Mouse (Mus musculus) neural tube, embryonic 13.5 days (tissue): ENCODE measurements around the gene Rbpj. TPM values are rescaled to one million over a fixed set of nuclear protein-coding genes. Genes with fewer than 3 reads are reported as not detected.

Experiments used
- ATAC-seq: fragments of 200-750 bp; cut with Nextera tagmentation; 2 replicates; pipeline ENCODE4 v1.8.0; 2017; ENCODE audit warnings: low read depth, mild to moderate bottlenecking, moderate TSS enrichment, moderate library complexity
- H3K27ac ChIP-seq: fragments of 300-500 bp; sonication (generic); replicated peaks from 2 replicates; pipeline ENCODE4 v1.5.1; 2015; ENCODE audit warnings: moderate library complexity, mild to moderate bottlenecking, inconsistent platforms
- H3K27me3 ChIP-seq: fragments of 300-500 bp; sonication (generic); 2 replicates; pipeline ENCODE4 v1.6.1; 2015; ENCODE audit warnings: mild to moderate bottlenecking, inconsistent platforms
- H3K36me3 ChIP-seq: fragments of 300-500 bp; sonication (generic); 2 replicates; pipeline ENCODE4 v1.6.1; 2015; ENCODE audit warnings: mild to moderate bottlenecking, inconsistent platforms
- H3K4me1 ChIP-seq: fragments of 300-500 bp; sonication (generic); replicated peaks from 2 replicates; pipeline ENCODE4 v1.6.1; 2015; ENCODE audit warnings: inconsistent platforms
- H3K4me2 ChIP-seq: fragments of 300-500 bp; sonication (generic); 2 replicates; pipeline ENCODE4 v1.6.1; 2015; ENCODE audit warnings: inconsistent platforms, mild to moderate bottlenecking, moderate library complexity
- H3K4me3 ChIP-seq: fragments of 300-500 bp; sonication (generic); 2 replicates; pipeline ENCODE4 v1.5.1; 2015; ENCODE audit warnings: mild to moderate bottlenecking, inconsistent platforms
- H3K9ac ChIP-seq: fragments of 300-500 bp; sonication (generic); 2 replicates; pipeline ENCODE4 v1.6.1; 2015; ENCODE audit warnings: moderate library complexity, mild to moderate bottlenecking, inconsistent platforms
- H3K9me3 ChIP-seq: fragments of 300-500 bp; sonication (generic); 2 replicates; pipeline ENCODE4 v1.6.1; 2016; ENCODE audit warnings: inconsistent platforms
- WGBS: fragments of 180-500 bp; shearing (Covaris S2); methylation state at CpG from one replicate; pipeline ENCODE4 v1.1.7; 2015; 5-methylcytosine and 5-hydroxymethylcytosine counted together
- polyA plus RNA-seq: library from polyadenylated mRNA; unstranded; fragments of >200 nt; fragmentation: Nextera tagmentation; extraction: Ambion mirVana; gene quantifications from 2 replicates; pipeline ENCODE4 v1.2.1, GENCODE M21; 2015

The Rbpj gene
- polyA plus RNA-seq = 37.5 and 46.0 TPM in 2 replicates

DNA sequence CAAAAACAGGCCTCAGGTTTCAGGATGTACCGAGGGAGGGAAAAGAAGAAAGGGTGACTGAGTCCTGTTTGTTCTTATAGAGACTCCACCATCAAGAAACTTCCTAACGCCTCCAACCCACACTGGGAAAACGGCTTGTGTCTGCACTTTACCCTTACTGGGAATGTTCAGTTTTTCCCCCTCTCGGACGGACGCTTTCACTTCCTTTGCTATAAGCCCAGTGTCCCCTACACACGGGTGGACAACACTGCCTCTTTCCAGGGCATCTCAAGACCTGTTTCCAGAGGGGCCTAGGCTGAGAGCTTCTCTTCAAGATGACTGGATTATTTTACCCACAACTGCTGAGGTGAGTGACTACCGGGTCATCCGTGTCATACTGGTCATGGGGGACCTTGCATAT, at the start of gene Rbpj:
Gene Rbpj (plus strand): TSS at position 270 of the 400 bp plus-strand sequence.
- Histone ChIP-seq H3K27me3 (peaks cover 3% of the 10 kb centered on the region; the same call in 1 of the 2 replicates), H3K9me3 (no peaks in the 10 kb centered on the region), H3K4me2 (no peak within 1 kb of the TSS), H3K27ac (no peak within 1 kb of the TSS), H3K4me3 (no peak within 1 kb of the TSS), H3K9ac (no peak within 1 kb of the TSS), H3K4me1 (peaks cover 7% of the 10 kb centered on the region; the same call in 1 of the 2 replicates), H3K36me3 (no peaks in the 10 kb centered on the region)
- 89% methylated on average over 9 of the region's 9 CpGs for WGBS
- no peak for ATAC-seq

DNA sequence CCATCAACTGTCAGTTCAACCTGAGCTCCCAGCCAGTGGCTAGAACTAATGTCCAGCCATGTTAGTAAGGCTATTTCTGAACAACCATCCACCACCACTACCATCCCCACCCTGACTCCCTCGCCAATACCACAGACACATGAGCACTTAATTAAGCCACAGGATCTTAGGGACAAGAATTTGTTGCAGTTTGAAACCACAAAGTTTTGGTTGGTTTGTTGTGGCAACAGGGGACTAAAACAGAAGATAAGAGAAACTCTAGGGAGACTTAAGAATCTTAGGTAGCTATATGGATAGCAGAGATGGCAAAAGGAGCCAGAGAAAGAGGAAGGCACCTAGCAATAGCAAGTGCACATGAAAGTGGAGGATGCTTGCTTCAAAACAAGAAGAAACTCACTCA, 45.2 kb upstream of the Rbpj start:
- no peaks in the 10 kb centered on the region for H3K36me3 ChIP-seq
- no peak overlapping the region for H3K4me3 ChIP-seq
- H3K27ac ChIP-seq = no peak overlapping the region
- ATAC-seq = no peak
- H3K4me1 ChIP-seq = no peaks in the 10 kb centered on the region
- no peaks in the 10 kb centered on the region for H3K9me3 ChIP-seq
- no peak overlapping the region for H3K9ac ChIP-seq
- no peak overlapping the region for H3K4me2 ChIP-seq
- 86% methylated on average over 1 of the region's 1 CpGs for WGBS
- no peaks in the 10 kb centered on the region for H3K27me3 ChIP-seq

- Histone ChIP-seq H3K4me2 (no peak overlapping the region), H3K27ac (no peak overlapping the region), H3K4me3 (no peak overlapping the region), H3K9me3 (no peaks in the 10 kb centered on the region), H3K4me1 (no peaks in the 10 kb centered on the region), H3K9ac (no peak overlapping the region), H3K27me3 (no peaks in the 10 kb centered on the region), H3K36me3 (no peaks in the 10 kb centered on the region)
- ATAC-seq = no peak
- WGBS = 86% methylated on average over 4 of the region's 4 CpGs
Measured at GRCm38 (mm10) chr5:53421291-53421690, 44.7 kb upstream of the Rbpj start.

- Histone ChIP-seq H3K9me3 (no peaks in the 10 kb centered on the region), H3K4me2 (no peak overlapping the region), H3K4me3 (no peak overlapping the region), H3K9ac (no peak overlapping the region), H3K36me3 (no peaks in the 10 kb centered on the region), H3K27me3 (no peaks in the 10 kb centered on the region), H3K27ac (no peak overlapping the region), H3K4me1 (no peaks in the 10 kb centered on the region)
- WGBS = 88% methylated on average over 4 of the region's 4 CpGs
- ATAC-seq = no peak
Measured at GRCm38 (mm10) chr5:53427411-53427810, 38.5 kb upstream of the Rbpj start.

DNA sequence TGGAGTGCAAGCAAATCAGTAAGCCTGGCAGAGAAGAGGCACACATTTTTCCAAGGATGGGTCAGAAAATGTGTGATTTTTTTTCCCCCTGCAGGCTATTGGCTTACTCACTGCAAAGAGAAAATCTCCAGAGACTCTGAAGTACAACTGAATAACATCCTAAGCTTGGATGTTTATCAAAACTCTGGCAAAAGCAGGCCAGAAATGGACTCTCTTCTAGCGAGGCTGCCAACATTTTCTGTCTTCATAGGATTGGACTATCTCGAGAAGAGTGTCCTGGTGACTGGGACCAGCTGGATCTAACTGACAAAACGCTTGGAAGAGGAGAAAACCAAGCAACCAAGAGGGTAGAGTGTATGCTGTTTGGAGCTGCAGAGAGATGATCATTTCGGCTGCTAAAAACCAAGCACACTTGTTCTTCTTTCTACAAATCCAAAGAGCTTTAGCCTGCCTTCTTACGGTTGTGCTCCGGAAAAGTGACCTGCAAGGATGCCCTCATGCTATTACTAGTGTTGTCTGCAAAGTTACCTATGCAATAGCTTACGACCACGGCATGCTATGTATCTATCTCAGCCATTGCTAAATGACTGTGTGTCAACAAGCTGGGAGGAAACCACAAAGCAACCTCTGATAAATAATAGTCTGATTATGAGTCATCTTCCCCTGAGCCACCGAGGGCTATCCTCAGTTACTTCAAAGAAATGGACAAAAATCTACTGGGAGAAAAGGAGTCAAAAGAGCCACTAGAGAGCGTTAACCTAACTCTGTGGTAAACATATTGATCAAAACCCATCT, 36.1 kb upstream of the Rbpj start:
- WGBS = 84% methylated on average over 10 of the region's 10 CpGs
- ATAC-seq = no peak
- H3K4me2 ChIP-seq = no peak overlapping the region
- no peaks in the 10 kb centered on the region for H3K4me1 ChIP-seq
- no peaks in the 10 kb centered on the region for H3K27me3 ChIP-seq
- H3K9me3 ChIP-seq = peaks cover 6% of the 10 kb centered on the region; the same call in 1 of the 2 replicates
- H3K9ac ChIP-seq = no peak overlapping the region
- no peak overlapping the region for H3K4me3 ChIP-seq
- no peaks in the 10 kb centered on the region for H3K36me3 ChIP-seq
- H3K27ac ChIP-seq = no peak overlapping the region

DNA sequence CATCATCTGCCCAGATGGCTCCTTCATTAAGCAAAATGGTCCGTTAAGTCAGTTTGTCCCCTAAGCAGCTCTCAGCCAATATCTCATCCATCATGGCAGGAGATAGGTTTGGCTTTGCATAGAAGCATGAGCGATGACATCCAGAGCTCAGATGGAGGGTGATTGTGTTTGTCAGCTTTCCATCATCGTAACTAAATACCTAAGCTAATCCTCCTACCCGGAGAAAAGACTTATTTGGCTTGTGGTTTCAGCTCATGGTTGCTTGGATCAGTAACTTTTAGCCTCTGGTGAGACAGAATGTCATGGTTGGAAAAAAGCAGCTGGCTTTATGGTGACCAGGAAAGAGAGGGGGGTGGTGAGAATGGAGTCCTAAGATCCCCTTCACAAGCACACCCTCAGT, 33.5 kb upstream of the Rbpj start:
- Histone ChIP-seq H3K4me1 (no peaks in the 10 kb centered on the region), H3K36me3 (no peaks in the 10 kb centered on the region), H3K27me3 (no peaks in the 10 kb centered on the region), H3K4me2 (no peak overlapping the region), H3K9me3 (peaks cover 6% of the 10 kb centered on the region; the same call in 1 of the 2 replicates), H3K9ac (no peak overlapping the region), H3K27ac (no peak overlapping the region), H3K4me3 (no peak overlapping the region)
- no peak for ATAC-seq
- WGBS = 86% methylated on average over 4 of the region's 4 CpGs

- WGBS = 89% methylated on average over 6 of the region's 6 CpGs
- Histone ChIP-seq H3K4me3 (no peak overlapping the region), H3K9ac (no peak overlapping the region), H3K4me2 (no peak overlapping the region), H3K27ac (no peak overlapping the region), H3K36me3 (no peaks in the 10 kb centered on the region), H3K9me3 (peaks cover 6% of the 10 kb centered on the region; the same call in 1 of the 2 replicates), H3K27me3 (no peaks in the 10 kb centered on the region), H3K4me1 (no peaks in the 10 kb centered on the region)
- ATAC-seq = no peak
Measured at GRCm38 (mm10) chr5:53436905-53437632, 28.9 kb upstream of the Rbpj start.

GRCm38 (mm10) chr5:53437767-53438166, 28.2 kb upstream of the Rbpj start:
- Histone ChIP-seq H3K4me3 (no peak overlapping the region), H3K9ac (no peak overlapping the region), H3K4me1 (no peaks in the 10 kb centered on the region), H3K27me3 (no peaks in the 10 kb centered on the region), H3K27ac (no peak overlapping the region), H3K9me3 (peaks cover 6% of the 10 kb centered on the region; the same call in 1 of the 2 replicates), H3K36me3 (no peaks in the 10 kb centered on the region), H3K4me2 (no peak overlapping the region)
- WGBS = 76% methylated on average over 4 of the region's 4 CpGs
- no peak for ATAC-seq

GRCm38 (mm10) chr5:53438268-53438667, 27.7 kb upstream of the Rbpj start:
- Histone ChIP-seq H3K9ac (no peak overlapping the region), H3K4me2 (no peak overlapping the region), H3K4me3 (no peak overlapping the region), H3K4me1 (no peaks in the 10 kb centered on the region), H3K27ac (no peak overlapping the region), H3K36me3 (no peaks in the 10 kb centered on the region), H3K9me3 (peaks cover 4% of the 10 kb centered on the region; the same call in 1 of the 2 replicates), H3K27me3 (no peaks in the 10 kb centered on the region)
- 84% methylated on average over 3 of the region's 3 CpGs for WGBS
- ATAC-seq = no peak

- no peaks in the 10 kb centered on the region for H3K27me3 ChIP-seq
- H3K4me1 ChIP-seq = no peaks in the 10 kb centered on the region
- H3K4me2 ChIP-seq = no peak overlapping the region
- H3K9me3 ChIP-seq = no peaks in the 10 kb centered on the region
- H3K4me3 ChIP-seq = no peak overlapping the region
- H3K27ac ChIP-seq = no peak overlapping the region
- 77% methylated on average over 3 of the region's 3 CpGs for WGBS
- ATAC-seq = no peak
- no peak overlapping the region for H3K9ac ChIP-seq
- no peaks in the 10 kb centered on the region for H3K36me3 ChIP-seq
Measured at GRCm38 (mm10) chr5:53439655-53440054, 26.3 kb upstream of the Rbpj start.

DNA sequence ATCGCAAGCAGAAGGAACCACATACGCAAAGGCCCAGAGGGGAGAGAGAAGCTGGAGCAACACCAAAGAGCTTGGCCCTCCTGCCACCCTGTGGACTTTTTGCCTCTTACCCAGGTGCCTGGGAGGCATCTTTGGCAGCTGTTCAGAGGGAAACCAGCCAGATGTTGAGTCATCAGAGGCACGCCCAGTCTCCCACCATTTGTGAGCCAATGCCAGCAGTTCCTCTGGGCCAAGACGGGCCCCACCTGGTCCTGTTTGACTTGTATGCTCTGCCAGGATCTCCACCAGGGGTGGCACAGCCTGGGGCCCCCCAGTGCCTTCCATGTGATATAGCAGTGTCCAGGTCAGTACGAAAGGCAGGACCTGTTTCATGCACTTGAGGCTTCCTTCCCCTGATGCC, 21.9 kb upstream of the Rbpj start:
- no peak overlapping the region for H3K4me3 ChIP-seq

GRCm38 (mm10) chr5:53450945-53451344, 15.0 kb upstream of the Rbpj start:
- H3K4me1 ChIP-seq = no peaks in the 10 kb centered on the region
- ATAC-seq = no peak
- no peaks in the 10 kb centered on the region for H3K27me3 ChIP-seq
- no peak overlapping the region for H3K4me3 ChIP-seq
- no peaks in the 10 kb centered on the region for H3K36me3 ChIP-seq
- no peak overlapping the region for H3K4me2 ChIP-seq
- no peak overlapping the region for H3K9ac ChIP-seq
- WGBS = 78% methylated on average over 9 of the region's 9 CpGs
- no peak overlapping the region for H3K27ac ChIP-seq
- no peaks in the 10 kb centered on the region for H3K9me3 ChIP-seq

More for the DNA sequence above, 21.9 kb upstream of the Rbpj start:
- H3K4me2 ChIP-seq = no peak overlapping the region
- no peaks in the 10 kb centered on the region for H3K27me3 ChIP-seq
- H3K27ac ChIP-seq = no peak overlapping the region
- no peak for ATAC-seq
- WGBS = 90% methylated on average over 5 of the region's 5 CpGs
- no peaks in the 10 kb centered on the region for H3K9me3 ChIP-seq
- H3K36me3 ChIP-seq = no peaks in the 10 kb centered on the region
- no peak overlapping the region for H3K9ac ChIP-seq
- no peaks in the 10 kb centered on the region for H3K4me1 ChIP-seq
